Mouse (Mus musculus) G1E-ER4 (cell line): Measurements from ENCODE around the gene Prkch. TPM values are rescaled to one million over a fixed set of nuclear protein-coding genes. Genes with fewer than 3 reads are reported as not detected.

ENCODE experiments used
- GATA1 ChIP-seq: IDR thresholded peaks from one replicate; pipeline ENCODE4 v1.8.0; 2012; ENCODE audit warnings: low read length, inconsistent platforms
- polyA plus RNA-seq: library from polyadenylated mRNA; stranded (reverse); fragments of >175 nt; gene quantifications from 2 replicates; pipeline ENCODE4 v1.2.3, GENCODE M21; 2012

The Prkch gene
- polyA plus RNA-seq, 1 experiment: not detected

DNA sequence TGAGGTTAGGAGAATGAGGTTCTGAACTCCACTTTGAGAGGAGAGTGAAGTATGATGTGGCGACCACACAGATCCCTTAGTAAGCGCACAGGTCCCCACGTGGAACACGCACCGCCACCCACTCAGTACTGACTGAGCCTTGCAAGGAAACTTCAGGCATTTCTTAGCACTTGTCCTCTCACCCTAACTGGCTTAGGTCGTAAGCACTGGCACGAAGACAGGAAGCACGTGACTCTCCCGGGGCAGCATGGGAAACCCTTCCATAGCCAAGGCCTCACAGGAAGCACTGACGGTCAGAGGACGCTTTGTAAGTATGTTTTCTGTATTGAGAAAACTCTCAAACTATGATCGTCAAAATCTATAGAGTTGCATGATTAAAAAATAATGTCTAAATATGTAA, 237.7 kb downstream of the Prkch start:
- no peak for TF ChIP-seq GATA1

GRCm38 (mm10) chr12:73824828-73825227, 240.2 kb downstream of the Prkch start:
- no peak for TF ChIP-seq GATA1

Other genes with a start within 250 kb of the Prkch start
- not detected in 2 replicates for gene Tmem30b, start 38.4 kb upstream of the Prkch start, polyA plus RNA-seq